Mouse (Mus musculus) brain, embryonic 14.5 days (tissue): ENCODE results near the gene Irf4. TPM values are rescaled to one million over a fixed set of nuclear protein-coding genes. Genes with fewer than 3 reads are reported as not detected.

Experiments
- DNase-seq: peaks from one replicate; pipeline ENCODE4 v3.0.0-alpha.2; 2011; ENCODE audit warnings: low read depth
- CTCF ChIP-seq: fragments of 200-500 bp; IDR thresholded peaks from 2 replicates; pipeline ENCODE4 v1.5.1; 2012; ENCODE audit warnings: inconsistent platforms, mild to moderate bottlenecking, moderate library complexity, borderline replicate concordance; ENCODE audit not compliant: insufficient read depth, insufficient read length; ENCODE audit errors: extremely low read depth
- POLR2A ChIP-seq: fragments of 200-500 bp; IDR thresholded peaks from 2 replicates; pipeline ENCODE4 v1.6.1; 2012; ENCODE audit warnings: mild to moderate bottlenecking, inconsistent platforms, borderline replicate concordance; ENCODE audit not compliant: poor library complexity, insufficient read depth, insufficient read length, severe bottlenecking; ENCODE audit errors: extremely low read depth
- polyA plus RNA-seq: library from polyadenylated mRNA; depleted of rRNA; stranded (reverse); fragments of >200 nt; gene quantifications from 2 replicates; pipeline ENCODE4 v1.2.3, GENCODE M21; 2012

The Irf4 gene
- polyA plus RNA-seq, 1 experiment = 0.05 TPM

DNA sequence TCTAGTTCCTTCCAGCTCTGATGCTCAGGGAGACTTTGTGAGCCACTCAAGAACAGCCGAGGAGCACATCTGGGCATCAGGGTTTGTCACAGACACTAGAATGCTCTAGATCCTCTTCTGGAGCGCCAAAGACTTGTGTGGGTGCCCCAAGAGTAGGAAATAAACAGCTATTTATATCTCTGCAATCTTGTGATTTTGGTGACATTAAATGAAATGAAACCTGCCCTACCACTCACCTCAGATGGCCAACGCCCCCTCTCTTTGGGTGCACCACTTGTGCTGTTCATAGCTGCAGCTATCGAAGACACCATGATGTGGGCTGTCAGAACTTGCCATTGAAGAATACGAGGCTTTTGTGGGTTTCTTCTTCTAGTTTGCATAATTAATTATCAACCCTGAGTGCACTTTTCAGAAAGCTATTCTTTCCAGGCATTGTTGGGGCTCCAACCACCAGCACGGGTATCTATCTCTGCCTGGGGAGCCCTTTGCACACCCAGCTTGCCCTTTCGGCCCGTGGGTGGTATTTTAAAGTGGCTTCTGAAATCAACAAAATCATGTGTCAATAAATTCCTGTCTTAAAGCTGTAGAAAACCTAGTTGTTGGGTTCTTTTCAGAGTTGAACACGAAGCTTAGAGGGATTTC lies 7.1 kb downstream of the Irf4 start:
- TF ChIP-seq CTCF = no peak
- no peak for TF ChIP-seq POLR2A
- DNase-seq = no peak

GRCm38 (mm10) chr13:30757264-30757900 lies 8.4 kb downstream of the Irf4 start:
- TF ChIP-seq CTCF = no peak
- no peak for TF ChIP-seq POLR2A
- DNase-seq = no peak

GRCm38 (mm10) chr13:30758789-30759381 lies 9.9 kb downstream of the Irf4 start:
- DNase-seq = peak; percentile 29
- TF ChIP-seq POLR2A = no peak
- TF ChIP-seq CTCF = no peak

- no peak for DNase-seq
These were observed 11.5 kb downstream of the Irf4 start for GRCm38 (mm10) chr13:30760374-30761090.

GRCm38 (mm10) chr13:30761151-30761631 lies 12.2 kb downstream of the Irf4 start:
- no peak for TF ChIP-seq POLR2A
- TF ChIP-seq CTCF = no peak
- DNase-seq = no peak

More at GRCm38 (mm10) chr13:30760374-30761090, 11.5 kb downstream of the Irf4 start:
- no peak for TF ChIP-seq POLR2A

GRCm38 (mm10) chr13:30762224-30762623 lies 13.2 kb downstream of the Irf4 start:
- no peak for DNase-seq
- TF ChIP-seq CTCF (no peak), POLR2A (no peak)

GRCm38 (mm10) chr13:30764014-30764740 lies 15.2 kb downstream of the Irf4 start:
- TF ChIP-seq POLR2A (no peak), CTCF (no peak)
- DNase-seq = no peak

DNA sequence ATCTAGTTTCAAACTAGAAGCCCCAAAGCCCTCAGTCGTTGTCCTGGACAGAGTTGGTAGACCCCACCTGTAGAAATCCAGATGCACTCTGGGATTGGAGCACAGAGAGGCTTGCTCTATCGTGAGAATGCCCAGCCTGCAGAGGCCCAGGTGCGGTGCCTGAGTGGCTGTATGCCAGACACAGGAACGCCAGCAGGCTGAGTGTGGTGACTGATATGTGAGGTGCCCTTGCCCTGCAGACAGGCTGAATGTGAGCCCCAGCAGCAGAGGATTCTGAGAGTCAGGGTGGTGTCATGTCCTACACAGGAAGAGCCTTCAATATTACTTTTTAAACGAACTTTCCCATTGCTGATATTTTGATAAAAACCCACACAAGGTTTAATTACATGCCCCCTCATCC lies 16.9 kb downstream of the Irf4 start:
- DNase-seq = no peak
- TF ChIP-seq POLR2A (no peak), CTCF (no peak)

DNA sequence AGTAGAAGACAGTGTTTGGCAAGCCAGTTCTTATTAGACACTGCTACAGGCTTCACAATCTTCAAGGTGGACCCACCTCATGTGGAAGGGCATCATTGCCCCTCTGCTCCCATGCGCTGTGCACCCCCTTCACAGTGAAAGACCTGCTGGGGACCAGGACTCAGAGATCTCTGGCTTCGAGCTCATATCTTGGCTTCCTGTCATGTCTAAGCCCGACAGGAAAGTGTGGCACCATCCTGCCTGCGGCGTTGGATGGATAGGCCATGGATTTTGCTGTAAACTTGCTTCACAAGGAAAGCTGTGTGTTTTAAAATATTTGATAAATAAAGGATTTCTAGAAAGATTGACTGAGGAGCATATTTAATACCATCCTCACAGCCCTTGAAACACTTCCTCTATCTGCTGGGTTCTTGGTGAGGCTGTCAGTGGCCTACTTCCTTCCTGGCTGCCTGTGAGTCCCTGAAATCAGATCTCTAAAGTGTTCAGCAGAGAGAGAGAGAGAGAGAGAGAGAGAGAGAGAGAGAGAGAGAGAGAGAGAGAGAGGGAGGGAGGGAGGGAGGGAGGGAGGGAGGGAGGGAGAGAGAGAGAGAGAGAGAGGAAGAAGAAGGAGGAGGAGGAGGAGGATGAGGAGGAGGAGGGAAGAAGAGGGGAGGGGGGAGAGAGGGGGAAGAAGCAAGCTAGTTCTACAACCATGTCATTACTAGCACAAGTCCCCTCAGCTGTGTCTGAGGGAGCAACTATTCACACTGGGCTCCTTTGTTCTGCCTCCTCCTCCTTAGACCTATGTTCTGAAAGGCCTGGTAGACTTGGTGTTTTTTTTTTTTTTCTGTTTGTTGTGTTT lies 17.8 kb downstream of the Irf4 start:
- DNase-seq = no peak
- TF ChIP-seq CTCF = no peak
- TF ChIP-seq POLR2A = no peak

GRCm38 (mm10) chr13:30767477-30768127 lies 18.6 kb downstream of the Irf4 start:
- no peak for DNase-seq
- TF ChIP-seq CTCF (no peak), POLR2A (no peak)

- no peak for DNase-seq
- TF ChIP-seq POLR2A (no peak), CTCF (no peak)
These were observed 27.0 kb downstream of the Irf4 start for GRCm38 (mm10) chr13:30776021-30776420.
